In genomic region chr9:44109360-44110095, GRCm38 (mm10) we compare ENCODE assay signal across 8 mouse cellular contexts. TPM values are rescaled to one million over a fixed set of nuclear protein-coding genes. Genes with fewer than 3 reads are reported as not detected.
DNase-seq lines count a peak whose midpoint lies in the region; ATAC-seq lines count a peak whose summit lies in the region.

No protein-coding gene starts in this region.

- peak overlapping the region; percentile 19 for H3K4me3 ChIP-seq in intestine, embryonic 15.5 days (replicated peaks)
- peak overlapping the region; percentile 28 for H3K4me3 ChIP-seq in limb, embryonic 13.5 days
- H3K4me3 ChIP-seq in midbrain, embryonic 16.5 days (ENCODE audit: low read depth, low read length), result no peak overlapping the region
- peak overlapping the region; percentile 5; the same call in 1 of the 2 replicates for H3K4me3 ChIP-seq in stomach, embryonic 14.5 days (ENCODE audit: low read depth, low read length)

- H3K27ac ChIP-seq in intestine, embryonic 15.5 days, result 0 out of 2 replicates have a peak overlapping the region, but pooled peaks have one; percentile 40
- peak overlapping the region; percentile 52; the same call in 1 of the 2 replicates for H3K27ac ChIP-seq in limb, embryonic 13.5 days
- H3K27ac ChIP-seq in midbrain, embryonic 16.5 days (ENCODE audit: low read length), result no peak overlapping the region
- 0 out of 2 replicates have a peak overlapping the region, but pooled peaks have one; percentile 7 for H3K27ac ChIP-seq in stomach, embryonic 14.5 days (ENCODE audit: low read length)

- no peaks in the 10 kb centered on the region for H3K27me3 ChIP-seq in intestine, embryonic 15.5 days (replicated peaks)
- H3K27me3 ChIP-seq in limb, embryonic 13.5 days, result no peaks in the 10 kb centered on the region
- no peaks in the 10 kb centered on the region for H3K27me3 ChIP-seq in midbrain, embryonic 16.5 days (ENCODE audit: control insufficient read depth, insufficient read depth, low read depth, low read length)
- H3K27me3 ChIP-seq in stomach, embryonic 14.5 days (ENCODE audit: control insufficient read depth, insufficient read depth, low read length), result no peaks in the 10 kb centered on the region

- ATAC-seq in intestine, embryonic 15.5 days, result no peak
- no peak for ATAC-seq in limb, embryonic 13.5 days (ENCODE audit: low FRiP score, low read depth)
- ATAC-seq in midbrain, embryonic 16.5 days, result no peak
- no peak for ATAC-seq in stomach, embryonic 14.5 days (ENCODE audit: insufficient number of reproducible peaks, insufficient read depth, low FRiP score, low read depth)

- H3K4me2 ChIP-seq in intestine, embryonic 15.5 days (replicated peaks), result peak overlapping the region; percentile 51
- H3K4me2 ChIP-seq in limb, embryonic 13.5 days (replicated peaks), result peak overlapping the region; percentile 59
- peak overlapping the region; percentile 29; the same call in 1 of the 2 replicates for H3K4me2 ChIP-seq in midbrain, embryonic 16.5 days (ENCODE audit: low read length)
- peak overlapping the region; percentile 30 for H3K4me2 ChIP-seq in stomach, embryonic 14.5 days (replicated peaks; ENCODE audit: low read depth, low read length)

- H3K36me3 ChIP-seq in intestine, embryonic 15.5 days, result peaks cover 4% of the 10 kb centered on the region; the same call in 1 of the 2 replicates
- peaks cover 41% of the 10 kb centered on the region for H3K36me3 ChIP-seq in limb, embryonic 13.5 days
- no peaks in the 10 kb centered on the region for H3K36me3 ChIP-seq in midbrain, embryonic 16.5 days (ENCODE audit: control insufficient read depth, insufficient read depth, low read length)
- peaks cover 10% of the 10 kb centered on the region for H3K36me3 ChIP-seq in stomach, embryonic 14.5 days (ENCODE audit: control insufficient read depth, insufficient read depth, low read length)

- 21% methylated on average over 9 of the region's 9 CpGs for WGBS in intestine, embryonic 15.5 days
- WGBS in limb, embryonic 13.5 days, result 13% methylated on average over 9 of the region's 9 CpGs
- 36% methylated on average over 9 of the region's 9 CpGs for WGBS in midbrain, embryonic 16.5 days
- 17% methylated on average over 9 of the region's 9 CpGs for WGBS in stomach, embryonic 14.5 days

- H3K9ac ChIP-seq in intestine, embryonic 15.5 days, result peak overlapping the region; percentile 34
- peak overlapping the region; percentile 48 for H3K9ac ChIP-seq in limb, embryonic 13.5 days
- peak overlapping the region; percentile 33; the same call in 1 of the 2 replicates for H3K9ac ChIP-seq in midbrain, embryonic 16.5 days (ENCODE audit: low read depth, low read length)
- H3K9ac ChIP-seq in stomach, embryonic 14.5 days (replicated peaks; ENCODE audit: low read depth, low read length), result no peak overlapping the region

- peaks cover 46% of the 10 kb centered on the region for H3K4me1 ChIP-seq in intestine, embryonic 15.5 days (replicated peaks)
- H3K4me1 ChIP-seq in limb, embryonic 13.5 days, result peaks cover 57% of the 10 kb centered on the region
- peaks cover 40% of the 10 kb centered on the region for H3K4me1 ChIP-seq in midbrain, embryonic 16.5 days (ENCODE audit: control insufficient read depth, insufficient read depth, low read length)
- H3K4me1 ChIP-seq in stomach, embryonic 14.5 days (ENCODE audit: control insufficient read depth, insufficient read depth, low read length), result peaks cover 44% of the 10 kb centered on the region

- DNase-seq in right cerebral cortex, adult 18-20 months, result peak; percentile 68
- DNase-seq in right cerebral cortex, postnatal 36 days (ENCODE audit: low spot score in 2 of 2), result no peak
- DNase-seq in cerebellum, postnatal 25 days, result peak; percentile 82 to 89
- DNase-seq in gastrocnemius, postnatal 10 days, result peak; percentile 77

- H3K9me3 ChIP-seq in intestine, embryonic 15.5 days, result no peaks in the 10 kb centered on the region
- H3K9me3 ChIP-seq in limb, embryonic 13.5 days, result no peaks in the 10 kb centered on the region
- no peaks in the 10 kb centered on the region for H3K9me3 ChIP-seq in midbrain, embryonic 16.5 days (replicated peaks; ENCODE audit: control insufficient read depth, low read length, poor library complexity, severe bottlenecking)
- no peaks in the 10 kb centered on the region for H3K9me3 ChIP-seq in stomach, embryonic 14.5 days (ENCODE audit: control insufficient read depth, low read depth, low read length)

RNA-seq across cellular contexts. Expression of gene C1qtnf5, which starts 2.5 kb away (rescaled TPM):
- total RNA-seq in gastrocnemius, postnatal 10 days (2021), result 10 to 100 TPM; 25.9 to 26.0 TPM
- 3.1 and 3.5 TPM in 2 replicates for polyA plus RNA-seq in intestine, embryonic 15.5 days (2015; fragmentation: Nextera tagmentation; extraction: Ambion mirVana)
- polyA plus RNA-seq in limb, embryonic 13.5 days (2015; fragmentation: Nextera tagmentation; extraction: Ambion mirVana), result 2.6 and 3.4 TPM in 2 replicates
- polyA plus RNA-seq in midbrain, embryonic 16.5 days (2015; fragmentation: Nextera tagmentation; extraction: Ambion mirVana), result 4.6 and 5.5 TPM in 2 replicates
- 2.3 and 2.8 TPM in 2 replicates for polyA plus RNA-seq in stomach, embryonic 14.5 days (2014; fragmentation: Nextera tagmentation; extraction: Ambion mirVana)

RNA-seq across cellular contexts. Expression of gene Gm49380, which starts 3.8 kb away (rescaled TPM):
- under 1 TPM; 0.23 to 0.49 TPM for total RNA-seq in gastrocnemius, postnatal 10 days (2021)
- polyA plus RNA-seq in intestine, embryonic 15.5 days (2015; fragmentation: Nextera tagmentation; extraction: Ambion mirVana), result 0.10 TPM in 1 of 2 replicates, not detected in the other
- polyA plus RNA-seq in limb, embryonic 13.5 days (2015; fragmentation: Nextera tagmentation; extraction: Ambion mirVana), result 0.09 and 0.10 TPM in 2 replicates
- polyA plus RNA-seq in midbrain, embryonic 16.5 days (2015; fragmentation: Nextera tagmentation; extraction: Ambion mirVana), result 0.10 and 0.15 TPM in 2 replicates
- polyA plus RNA-seq in stomach, embryonic 14.5 days (2014; fragmentation: Nextera tagmentation; extraction: Ambion mirVana), result 0.43 and 0.52 TPM in 2 replicates

RNA-seq across cellular contexts. Expression of gene Rnf26, which starts 3.8 kb away (rescaled TPM):
- 10 to 100 TPM; 13.0 to 15.1 TPM for total RNA-seq in gastrocnemius, postnatal 10 days (2021)
- polyA plus RNA-seq in intestine, embryonic 15.5 days (2015; fragmentation: Nextera tagmentation; extraction: Ambion mirVana), result 56.9 and 57.9 TPM in 2 replicates
- 79.6 and 84.1 TPM in 2 replicates for polyA plus RNA-seq in limb, embryonic 13.5 days (2015; fragmentation: Nextera tagmentation; extraction: Ambion mirVana)
- 25.6 and 26.0 TPM in 2 replicates for polyA plus RNA-seq in midbrain, embryonic 16.5 days (2015; fragmentation: Nextera tagmentation; extraction: Ambion mirVana)
- 61.7 and 66.7 TPM in 2 replicates for polyA plus RNA-seq in stomach, embryonic 14.5 days (2014; fragmentation: Nextera tagmentation; extraction: Ambion mirVana)

RNA-seq across cellular contexts. Expression of gene Mfrp, which starts 8.0 kb away (rescaled TPM):
- total RNA-seq in gastrocnemius, postnatal 10 days (2021), result under 1 TPM in 1 of 2 experiments, not detected in 1; 0.18 TPM
- 0.06 and 0.10 TPM in 2 replicates for polyA plus RNA-seq in intestine, embryonic 15.5 days (2015; fragmentation: Nextera tagmentation; extraction: Ambion mirVana)
- 0.13 and 0.17 TPM in 2 replicates for polyA plus RNA-seq in limb, embryonic 13.5 days (2015; fragmentation: Nextera tagmentation; extraction: Ambion mirVana)
- 0.15 and 0.16 TPM in 2 replicates for polyA plus RNA-seq in midbrain, embryonic 16.5 days (2015; fragmentation: Nextera tagmentation; extraction: Ambion mirVana)
- polyA plus RNA-seq in stomach, embryonic 14.5 days (2014; fragmentation: Nextera tagmentation; extraction: Ambion mirVana), result 0.26 and 0.28 TPM in 2 replicates

RNA-seq across cellular contexts. Expression of gene Mcam, which starts 24.7 kb away (rescaled TPM):
- 100 to 1,000 TPM; 107 to 115 TPM for total RNA-seq in gastrocnemius, postnatal 10 days (2021)
- 40.0 and 43.5 TPM in 2 replicates for polyA plus RNA-seq in intestine, embryonic 15.5 days (2015; fragmentation: Nextera tagmentation; extraction: Ambion mirVana)
- 29.6 and 30.4 TPM in 2 replicates for polyA plus RNA-seq in limb, embryonic 13.5 days (2015; fragmentation: Nextera tagmentation; extraction: Ambion mirVana)
- 9.6 and 10.5 TPM in 2 replicates for polyA plus RNA-seq in midbrain, embryonic 16.5 days (2015; fragmentation: Nextera tagmentation; extraction: Ambion mirVana)
- 53.0 and 54.3 TPM in 2 replicates for polyA plus RNA-seq in stomach, embryonic 14.5 days (2014; fragmentation: Nextera tagmentation; extraction: Ambion mirVana)

Comparison
In these comparisons a context has a peak if more than half of its experiments do, and no peak if none do; other contexts are left out.
1. DNase-seq: peak in right cerebral cortex, adult 18-20 months (single experiment), cerebellum, postnatal 25 days (2 of 2) and gastrocnemius, postnatal 10 days (single experiment); none in right cerebral cortex, postnatal 36 days (0 of 2).
2. Peak in every context shown above with its lines, with median percentiles within 50 percentile points of each other: H3K4me2 ChIP-seq.